Mouse (Mus musculus) liver, embryonic 14.5 days (tissue): ENCODE measurements around the gene Eva1c. TPM values are rescaled to one million over a fixed set of nuclear protein-coding genes. Genes with fewer than 3 reads are reported as not detected.

Experiments
- ATAC-seq: fragments of 200-750 bp; cut with Nextera tagmentation; 2 replicates; pipeline ENCODE4 v1.8.0; 2017; ENCODE audit warnings: moderate number of reproducible peaks, mild to moderate bottlenecking, moderate library complexity; ENCODE audit not compliant: insufficient read depth
- DNase-seq, 3 experiments: peaks; one replicate each; pipeline ENCODE4 v3.0.0-alpha.2; 2012 to 2013; ENCODE audit warnings: low read depth in 3 of 3, low spot score in 3 of 3
- H3K27ac ChIP-seq: fragments of 300-500 bp; sonication (generic); 2 replicates; pipeline ENCODE4 v1.5.1; 2014; ENCODE audit warnings: moderate library complexity, mild to moderate bottlenecking, control low read depth, inconsistent platforms
- H3K27me3 ChIP-seq: fragments of 300-500 bp; sonication (generic); 2 replicates; pipeline ENCODE4 v1.6.1; 2014; ENCODE audit warnings: mild to moderate bottlenecking, low read length, moderate library complexity; ENCODE audit not compliant: control insufficient read depth, insufficient read depth
- H3K36me3 ChIP-seq: fragments of 300-500 bp; sonication (generic); replicated peaks from 2 replicates; pipeline ENCODE4 v1.6.1; 2014; ENCODE audit warnings: low read depth; ENCODE audit not compliant: control insufficient read depth, insufficient read depth
- H3K4me1 ChIP-seq, 2 experiments: fragments of 200-500 bp in 1 of 2; fragments of 300-500 bp in 1 of 2; sonication (generic) in 1 of 2; replicated peaks; 2 replicates each; pipeline ENCODE4 v1.6.1; 2012 to 2014; ENCODE audit warnings: antibody characterized with exemption in 1 of 2, inconsistent platforms in 1 of 2, low read length in 1 of 2; ENCODE audit not compliant: control insufficient read depth in 2 of 2, insufficient read depth in 2 of 2
- H3K4me2 ChIP-seq: fragments of 300-500 bp; sonication (generic); 2 replicates; pipeline ENCODE4 v1.6.1; 2014; ENCODE audit warnings: low read depth, mild to moderate bottlenecking, control low read depth, moderate library complexity
- H3K4me3 ChIP-seq, 2 experiments: fragments of 200-500 bp in 1 of 2; fragments of 300-500 bp in 1 of 2; sonication (generic) in 1 of 2; 2 replicates each; pipeline ENCODE4 v1.5.1; 2012 to 2014; ENCODE audit warnings: low read depth in 2 of 2, low read length in 2 of 2, mild to moderate bottlenecking in 2 of 2, control low read depth in 1 of 2, inconsistent platforms in 1 of 2, moderate library complexity in 1 of 2; ENCODE audit not compliant: insufficient read depth in 1 of 2
- H3K9ac ChIP-seq: fragments of 300-500 bp; sonication (generic); replicated peaks from 2 replicates; pipeline ENCODE4 v1.6.1; 2014; ENCODE audit warnings: mild to moderate bottlenecking, control low read depth, moderate library complexity
- H3K9me3 ChIP-seq: fragments of 300-500 bp; sonication (generic); 2 replicates; pipeline ENCODE4 v1.6.1; 2016; ENCODE audit warnings: low read length, mixed read lengths; ENCODE audit not compliant: control insufficient read depth
- CTCF ChIP-seq: IDR thresholded peaks from 2 replicates; pipeline ENCODE4 v1.5.1; 2016; ENCODE audit warnings: antibody characterized with exemption, low read depth, control low read depth
- EP300 ChIP-seq: IDR thresholded peaks from 2 replicates; pipeline ENCODE4 v1.6.1; 2016; ENCODE audit warnings: antibody characterized with exemption, low read depth
- WGBS: fragments of 180-500 bp; shearing (Covaris S2); extraction: QIAGEN DNeasy Blood & Tissue Kit; methylation state at CpG from one replicate; pipeline ENCODE4 v1.1.7; 2014; ENCODE audit not compliant: insufficient replicate concordance; 5-methylcytosine and 5-hydroxymethylcytosine counted together
- polyA plus RNA-seq, 2 experiments: library from polyadenylated mRNA; depleted of rRNA in 1 of 2; stranded (reverse) in 1 of 2; unstranded in 1 of 2; fragments of >200 nt; fragmentation: Nextera tagmentation in 1 of 2; extraction: Ambion mirVana in 1 of 2; gene quantifications; 2 replicates each; pipeline versions ENCODE4 v1.2.1 to v1.2.3; 2012 to 2014

Gene Eva1c
- polyA plus RNA-seq (2012; rRNA removed) (0.11 and 0.14 TPM in 2 replicates), polyA plus RNA-seq (2014; fragmentation: Nextera tagmentation; extraction: Ambion mirVana) (0.15 and 0.23 TPM in 2 replicates)

GRCm38 (mm10) chr16:90826457-90826856 is at the start of gene Eva1c:
Gene Eva1c, plus strand, starts transcription at chr16:90826719.
- Histone ChIP-seq H3K4me3 (no peak within 1 kb of the TSS), H3K27ac (no peak within 1 kb of the TSS), H3K4me2 (no peak within 1 kb of the TSS), H3K36me3 (no peaks in the 10 kb centered on the region), H3K9me3 (no peaks in the 10 kb centered on the region), H3K9ac (no peak within 1 kb of the TSS), H3K4me1 (peaks cover 22 to 31% of the 10 kb centered on the region in 2 experiments), H3K27me3 (peaks cover 16% of the 10 kb centered on the region)
- no peak for DNase-seq
- TF ChIP-seq CTCF (peak; percentile 66), EP300 (no peak)
- 46% methylated on average over 7 of the region's 7 CpGs for WGBS
- no peak for ATAC-seq

- no peak overlapping the region for H3K27ac ChIP-seq
- no peaks in the 10 kb centered on the region for H3K4me1 ChIP-seq
- H3K27me3 ChIP-seq = no peaks in the 10 kb centered on the region
- H3K36me3 ChIP-seq = peaks cover 11% of the 10 kb centered on the region
- no peak overlapping the region for H3K4me3 ChIP-seq
- no peaks in the 10 kb centered on the region for H3K9me3 ChIP-seq
- DNase-seq (peak; percentile 4 to 27 (median 6)), ATAC-seq (peak; percentile 79)
- no peak for TF ChIP-seq EP300
- no peak for TF ChIP-seq CTCF
- 71% methylated on average over 11 of the region's 11 CpGs for WGBS
- H3K4me2 ChIP-seq = no peak overlapping the region
- no peak overlapping the region for H3K9ac ChIP-seq
Observed at GRCm38 (mm10) chr16:90779783-90780182, 46.7 kb upstream of the Eva1c start.

- Histone ChIP-seq H3K27me3 (no peaks in the 10 kb centered on the region), H3K36me3 (peaks cover 14% of the 10 kb centered on the region), H3K9me3 (no peaks in the 10 kb centered on the region), H3K4me2 (no peak overlapping the region), H3K27ac (no peak overlapping the region), H3K9ac (no peak overlapping the region), H3K4me1 (no peaks in the 10 kb centered on the region; a peak in 1 of 4 replicates), H3K4me3 (no peak overlapping the region)
- no peak for TF ChIP-seq CTCF
- no peak for TF ChIP-seq EP300
- no peak for ATAC-seq
- WGBS = 86% methylated on average over 11 of the region's 11 CpGs
- no peak for DNase-seq
Observed at GRCm38 (mm10) chr16:90783302-90783701, 43.2 kb upstream of the Eva1c start.

DNA sequence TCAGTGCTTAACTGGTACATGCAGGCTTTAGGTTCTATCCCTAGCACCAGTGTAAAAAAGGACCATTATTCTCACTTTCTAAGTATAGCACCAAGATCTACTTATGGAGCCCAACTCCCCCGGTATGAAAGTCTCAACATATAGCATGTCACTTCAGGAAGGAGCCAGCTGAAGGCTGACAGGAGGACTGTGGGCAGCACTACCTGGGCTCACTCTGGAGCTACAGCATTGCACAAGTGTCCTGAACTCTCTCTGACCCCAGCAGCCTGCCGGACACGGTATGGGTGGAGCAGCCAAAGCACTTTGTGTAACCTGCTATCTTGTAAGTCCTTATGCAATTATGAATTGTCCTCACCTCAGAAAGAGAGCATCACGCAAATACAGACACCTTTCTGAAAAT is 41.3 kb upstream of the Eva1c start:
- H3K27me3 ChIP-seq = no peaks in the 10 kb centered on the region
- ATAC-seq = 0 out of 2 replicates have a peak, but pooled peaks have one; percentile 44
- H3K4me2 ChIP-seq = no peak overlapping the region
- H3K4me1 ChIP-seq = no peaks in the 10 kb centered on the region; a peak in 2 of 4 replicates
- no peak overlapping the region for H3K9ac ChIP-seq
- peaks cover 16% of the 10 kb centered on the region for H3K36me3 ChIP-seq
- no peak for TF ChIP-seq EP300
- TF ChIP-seq CTCF = no peak
- no peak overlapping the region for H3K27ac ChIP-seq
- H3K9me3 ChIP-seq = no peaks in the 10 kb centered on the region
- 77% methylated on average over 4 of the region's 4 CpGs for WGBS
- peak in 1 of 3 experiments; percentile 24 for DNase-seq
- H3K4me3 ChIP-seq = no peak overlapping the region

- Histone ChIP-seq H3K36me3 (peaks cover 20% of the 10 kb centered on the region), H3K27ac (no peak overlapping the region)
Observed at GRCm38 (mm10) chr16:90788580-90788979, 37.9 kb upstream of the Eva1c start.

More at GRCm38 (mm10) chr16:90788580-90788979, 37.9 kb upstream of the Eva1c start:
- ATAC-seq = peak; percentile 57; the same call in 1 of the 2 replicates
- TF ChIP-seq EP300 = no peak
- H3K4me3 ChIP-seq = no peak overlapping the region
- 76% methylated on average over 6 of the region's 6 CpGs for WGBS
- H3K9ac ChIP-seq = no peak overlapping the region
- H3K27me3 ChIP-seq = no peaks in the 10 kb centered on the region
- DNase-seq = no peak
- no peaks in the 10 kb centered on the region for H3K9me3 ChIP-seq
- no peaks in the 10 kb centered on the region; a peak in 2 of 4 replicates for H3K4me1 ChIP-seq
- H3K4me2 ChIP-seq = no peak overlapping the region
